Mouse (Mus musculus): ENCODE measurements around the gene Islr.

Islr gene

DNA sequence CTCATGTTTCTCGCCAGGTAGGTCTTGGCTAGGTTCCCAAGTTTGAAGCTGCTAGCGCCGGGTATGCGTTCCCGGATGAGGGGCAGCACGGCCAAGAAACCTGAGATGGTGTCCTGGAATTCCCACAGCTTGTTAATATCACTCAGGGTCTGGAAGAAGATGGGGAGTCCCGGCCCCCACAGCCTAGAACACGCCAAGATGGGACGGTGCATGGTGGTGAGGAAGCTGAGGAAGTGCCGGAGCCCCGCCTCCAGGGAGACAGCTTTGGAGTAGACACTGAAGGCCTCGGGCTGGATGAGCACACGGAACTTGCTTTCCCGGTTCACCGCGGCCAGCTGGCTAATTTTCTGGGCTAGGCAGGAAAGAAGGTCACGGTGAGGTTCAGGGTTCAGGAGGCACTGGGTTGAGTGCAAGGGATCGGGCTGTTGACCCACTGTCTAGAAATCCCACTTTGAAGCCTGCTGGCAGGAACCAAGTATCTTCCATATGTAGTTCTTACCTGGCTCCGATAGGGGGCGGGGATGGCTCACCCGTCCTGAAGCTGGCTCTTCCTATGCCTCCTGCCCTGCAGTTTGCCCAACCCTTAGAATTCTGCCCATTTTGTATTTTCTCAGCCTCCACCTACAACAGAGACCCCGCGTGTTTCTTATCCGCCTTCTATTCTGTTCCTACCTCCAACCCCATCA, 16.3 kb upstream of the Islr start:
- no peak for DNase-seq

- no peak for DNase-seq
Measured at GRCm38 (mm10) chr9:58218539-58218938, 14.4 kb upstream of the Islr start.

DNA sequence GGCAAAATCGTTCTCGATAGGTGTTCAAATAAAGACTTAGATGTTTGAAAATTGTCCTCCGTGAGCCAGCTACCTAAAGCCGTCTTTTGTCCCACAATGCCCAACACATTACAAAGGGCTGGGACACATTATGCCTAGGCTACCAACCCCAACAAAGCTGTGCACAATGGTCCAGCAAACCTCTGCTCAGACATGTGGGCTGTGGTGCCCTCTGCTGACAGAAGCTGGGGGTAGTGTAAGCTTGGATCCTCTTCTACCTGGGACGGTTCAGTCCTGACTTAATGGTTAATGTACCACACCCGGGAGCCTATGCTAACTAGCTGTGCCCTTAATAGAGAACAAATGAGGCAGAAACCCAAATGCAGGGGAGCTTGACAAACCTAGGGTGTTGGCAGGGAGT, 12.3 kb upstream of the Islr start:
- peak in 1 of 2 experiments; percentile 33 for DNase-seq

DNA sequence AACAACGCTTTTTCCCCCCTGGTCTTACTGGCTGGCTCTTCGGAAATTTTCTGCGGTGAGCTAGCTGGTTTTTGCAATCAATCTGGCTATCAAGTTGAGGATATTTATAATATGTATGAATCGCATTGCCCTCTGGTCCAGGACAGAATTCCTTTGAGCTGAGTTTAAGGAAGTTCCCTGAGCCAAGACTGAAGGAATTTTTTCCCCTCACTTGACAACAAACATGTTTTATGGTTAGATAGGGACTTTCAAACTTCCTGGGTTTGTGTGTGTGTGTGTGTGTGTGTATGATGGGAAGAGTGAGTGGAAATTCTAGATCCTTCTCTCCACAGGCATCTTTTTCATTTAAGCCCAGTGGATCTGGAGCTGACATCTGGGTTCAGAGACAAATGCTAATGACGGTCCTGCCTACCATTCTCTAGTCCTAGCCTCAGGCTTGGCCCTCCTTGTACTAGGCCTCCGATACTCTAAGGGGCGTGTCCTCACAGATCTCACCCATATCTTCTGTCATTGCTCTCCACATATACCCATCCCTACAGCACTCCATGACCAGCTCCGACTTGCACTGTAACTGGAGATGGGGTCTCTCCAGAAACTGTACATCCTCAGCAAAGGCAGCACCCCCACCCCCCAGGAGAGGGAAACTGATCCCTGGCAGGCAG, 10.5 kb upstream of the Islr start:
- no peak for DNase-seq

- DNase-seq = no peak
Measured at GRCm38 (mm10) chr9:58213865-58214264, 9.8 kb upstream of the Islr start.

GRCm38 (mm10) chr9:58213377-58213776, 9.3 kb upstream of the Islr start:
- DNase-seq = no peak

DNA sequence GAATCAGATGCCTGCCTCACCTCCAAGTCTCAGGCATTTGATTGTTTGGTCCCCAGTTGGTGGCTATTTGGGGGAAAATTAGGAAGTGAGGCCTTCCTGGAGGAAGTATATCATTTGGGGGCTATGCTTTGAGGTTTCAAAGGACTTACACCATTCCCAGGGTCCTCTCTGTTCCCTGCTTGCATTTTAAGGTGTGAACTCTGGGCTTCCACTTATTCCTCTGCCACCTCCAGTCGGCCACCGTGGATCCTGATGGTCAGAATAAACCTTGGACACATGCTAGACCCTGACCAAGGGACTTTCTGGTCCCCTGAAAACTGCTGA, 6.2 kb upstream of the Islr start:
- DNase-seq = no peak

GRCm38 (mm10) chr9:58209462-58210303, 5.6 kb upstream of the Islr start:
- no peak for DNase-seq

DNA sequence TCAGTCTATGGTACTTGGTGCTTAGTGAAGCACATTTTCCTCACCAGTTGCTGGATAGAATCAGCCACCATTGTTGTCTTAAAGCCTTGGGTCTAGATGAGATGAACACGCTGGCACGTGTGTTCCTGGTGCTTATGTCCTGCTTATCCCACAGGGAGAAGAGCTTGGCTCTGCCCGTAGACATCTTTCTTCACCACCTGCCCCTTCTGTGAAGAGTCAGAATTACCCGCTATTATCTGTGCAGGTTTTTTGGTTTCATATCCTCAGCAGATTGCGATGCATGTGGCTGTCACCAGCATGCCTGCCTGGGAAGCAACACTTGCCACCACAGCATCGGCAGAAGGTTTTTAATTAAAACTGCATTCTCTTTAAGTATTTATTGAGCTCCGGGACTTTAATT, 1.9 kb upstream of the Islr start:
- DNase-seq = no peak

DNA sequence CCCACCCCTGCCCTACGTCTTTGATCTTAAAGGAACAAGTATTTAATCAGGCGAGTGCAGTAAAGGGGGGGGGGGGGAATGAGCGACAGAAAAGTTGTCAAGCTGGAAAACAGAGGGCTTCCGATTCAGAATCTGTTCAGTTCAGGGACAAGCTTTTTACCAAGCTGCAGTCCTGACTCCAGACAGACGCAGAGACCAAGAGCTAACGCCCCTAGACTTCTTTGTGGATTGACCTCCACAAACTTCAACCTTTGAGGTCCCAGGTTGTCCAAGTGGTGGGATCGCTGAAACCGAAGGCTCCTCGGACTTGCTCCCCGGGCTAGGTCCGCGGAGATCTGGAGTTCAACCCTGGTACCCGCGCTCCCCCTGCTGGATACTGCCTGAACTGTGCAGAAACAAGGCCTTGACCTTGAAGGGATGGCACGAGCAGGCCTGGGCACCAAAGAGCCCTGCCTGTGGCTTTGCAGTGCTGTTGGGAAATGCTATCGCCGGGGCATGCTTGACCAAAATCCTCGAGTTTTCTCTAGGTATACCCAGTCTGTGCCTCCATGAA, 418 bp upstream of the Islr start:
- DNase-seq = peak; percentile 84 to 91

DNA sequence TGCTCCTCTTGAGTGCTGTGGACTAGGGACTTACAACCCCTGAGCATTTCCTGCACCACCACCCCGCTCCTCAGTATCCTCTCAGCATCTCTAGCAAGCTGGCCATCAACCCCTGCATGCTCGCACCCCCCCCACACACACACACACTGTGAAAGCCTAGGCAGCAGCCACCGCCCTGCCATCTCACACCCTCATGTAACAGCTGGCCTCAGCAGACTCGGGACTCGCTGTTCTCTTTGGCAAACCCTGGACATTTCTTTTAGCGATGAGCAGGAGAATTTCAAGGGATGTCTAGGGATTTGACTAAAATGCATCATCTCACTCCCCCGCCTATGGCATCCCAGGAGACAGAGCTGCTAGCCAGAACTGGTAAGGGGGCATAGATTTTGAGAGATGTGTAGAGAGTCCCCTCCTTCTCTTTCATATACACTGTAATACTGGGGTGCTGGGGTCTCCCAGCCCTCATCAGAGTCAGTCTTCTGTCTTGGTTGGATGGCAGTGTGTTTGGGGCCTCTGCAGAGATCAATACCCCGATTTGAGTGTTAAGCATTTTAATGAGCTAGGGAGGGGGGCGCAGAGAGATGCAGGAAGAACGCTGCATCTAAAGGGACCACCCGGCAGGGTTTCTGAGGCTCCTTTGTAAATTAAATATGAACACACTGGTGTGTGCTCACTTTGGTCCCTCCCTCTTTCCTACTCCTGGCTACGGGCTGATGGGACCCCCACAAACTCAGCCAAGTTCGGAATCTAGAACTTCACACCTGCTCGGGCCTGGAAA, 1.2 kb downstream of the Islr start:
- DNase-seq = no peak

DNA sequence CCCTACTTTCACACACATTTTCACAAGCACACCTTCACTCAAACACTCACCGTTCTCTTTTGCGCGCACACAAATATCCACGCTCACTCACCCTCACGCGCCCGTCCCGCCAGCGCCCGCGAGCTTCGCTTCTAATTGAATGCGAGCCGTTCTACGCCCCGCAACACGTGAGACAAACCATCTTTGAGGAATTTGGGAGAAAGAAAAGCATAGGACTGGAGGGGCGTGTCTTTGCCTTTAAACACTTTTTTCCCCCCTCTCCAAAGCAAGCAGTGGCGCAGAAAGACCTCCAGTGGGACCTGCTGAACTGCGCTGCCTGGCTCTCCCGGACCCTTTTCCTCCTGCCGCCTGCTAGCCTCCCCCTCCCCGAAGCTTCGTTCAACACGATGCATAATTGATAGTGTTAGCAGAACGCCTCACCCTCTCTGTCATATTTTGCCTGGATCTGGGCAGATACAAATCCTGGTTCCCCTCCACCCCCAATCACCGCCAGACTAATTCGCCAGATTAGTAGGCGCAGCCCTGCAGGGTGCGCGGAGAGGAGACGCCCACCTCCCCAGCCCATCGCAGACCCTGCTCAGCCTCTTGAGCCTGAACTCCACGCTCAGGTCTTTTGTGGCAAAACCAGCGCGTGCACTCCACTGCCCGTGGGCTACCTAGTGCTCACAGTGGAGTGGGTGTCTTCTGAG, 2.1 kb downstream of the Islr start:
- DNase-seq = no peak

- no peak for DNase-seq
Measured at GRCm38 (mm10) chr9:58201091-58201842, 2.8 kb downstream of the Islr start.

- DNase-seq = no peak
Measured at GRCm38 (mm10) chr9:58200270-58201090, 3.6 kb downstream of the Islr start.

- no peak for DNase-seq
Measured at GRCm38 (mm10) chr9:58199381-58200269, 4.5 kb downstream of the Islr start.

DNA sequence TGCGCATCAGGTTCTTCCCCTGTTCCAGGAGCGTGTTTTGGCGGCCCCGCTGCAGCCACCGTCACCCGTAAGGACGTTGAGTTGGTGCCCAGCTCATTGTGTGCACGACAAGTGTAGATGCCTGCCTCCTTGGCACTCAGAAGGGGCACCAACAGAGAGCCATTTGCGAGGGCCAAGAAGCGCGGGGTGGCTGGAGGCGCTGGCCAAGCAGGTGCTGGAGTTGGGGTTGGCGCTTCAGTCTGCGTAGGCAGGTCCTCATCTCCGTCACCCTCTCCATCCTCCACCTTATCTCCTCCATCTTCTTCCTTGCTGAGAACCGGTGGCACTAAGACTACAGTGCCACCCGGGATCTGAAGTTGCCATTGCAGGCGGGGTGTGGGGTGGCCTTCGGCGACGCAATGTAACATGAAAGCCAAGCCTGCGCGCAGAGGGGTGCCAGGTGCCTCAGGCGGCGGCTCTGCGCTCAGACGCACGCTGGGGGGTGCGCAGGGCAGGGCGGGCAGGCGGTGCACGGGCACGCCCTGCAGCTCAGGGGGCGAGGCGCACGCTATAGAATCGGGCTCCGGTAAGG, 5.2 kb downstream of the Islr start:
- peak; percentile 15 to 39 for DNase-seq

GRCm38 (mm10) chr9:58197781-58198701, 6.1 kb downstream of the Islr start:
- peak; percentile 33 to 35 for DNase-seq
